Mouse (Mus musculus) heart, embryonic 12.5 days (tissue): ENCODE results near the gene Ctsc. TPM values are rescaled to one million over a fixed set of nuclear protein-coding genes. Genes with fewer than 3 reads are reported as not detected.
A peak's percentile ranks its signal among the peaks of the same experiment; 100 is the strongest.
"Not testable (repeated sequence)": the region's sequence is repeated elsewhere in the genome, so short reads cannot be mapped to it uniquely, and the experiment has no call there.

Experiments
- ATAC-seq: fragments of 200-750 bp; cut with Nextera tagmentation; 2 replicates; pipeline ENCODE4 v1.8.0; 2017; ENCODE audit warnings: moderate TSS enrichment, moderate library complexity; ENCODE audit not compliant: insufficient number of reproducible peaks, low FRiP score
- H3K27ac ChIP-seq: fragments of 300-500 bp; sonication (generic); 2 replicates; pipeline ENCODE4 v1.5.1; 2016; ENCODE audit warnings: mild to moderate bottlenecking, moderate library complexity; ENCODE audit not compliant: poor library complexity, severe bottlenecking
- H3K27me3 ChIP-seq: fragments of 300-500 bp; sonication (generic); replicated peaks from 2 replicates; pipeline ENCODE4 v1.6.1; 2016; ENCODE audit warnings: mild to moderate bottlenecking, moderate library complexity
- H3K36me3 ChIP-seq: fragments of 300-500 bp; sonication (generic); 2 replicates; pipeline ENCODE4 v1.6.1; 2016; ENCODE audit warnings: mild to moderate bottlenecking, moderate library complexity
- H3K4me1 ChIP-seq: fragments of 300-500 bp; sonication (generic); replicated peaks from 2 replicates; pipeline ENCODE4 v1.6.1; 2016; ENCODE audit warnings: mild to moderate bottlenecking
- H3K4me2 ChIP-seq: fragments of 300-500 bp; sonication (generic); 2 replicates; pipeline ENCODE4 v1.6.1; 2016; ENCODE audit warnings: mild to moderate bottlenecking, moderate library complexity
- H3K4me3 ChIP-seq: fragments of 300-500 bp; sonication (generic); 2 replicates; pipeline ENCODE4 v1.5.1; 2016; ENCODE audit warnings: mild to moderate bottlenecking
- H3K9ac ChIP-seq: fragments of 300-500 bp; sonication (generic); 2 replicates; pipeline ENCODE4 v1.6.1; 2016; ENCODE audit warnings: mild to moderate bottlenecking, moderate library complexity
- H3K9me3 ChIP-seq: fragments of 300-500 bp; sonication (generic); replicated peaks from 2 replicates; pipeline ENCODE4 v1.6.1; 2016; ENCODE audit warnings: mild to moderate bottlenecking, moderate library complexity
- WGBS: fragments of 180-500 bp; shearing (Covaris S2); methylation state at CpG from one replicate; pipeline ENCODE4 v1.1.7; 2016; 5-methylcytosine and 5-hydroxymethylcytosine counted together
- polyA plus RNA-seq: library from polyadenylated mRNA; unstranded; fragments of >200 nt; fragmentation: Nextera tagmentation; extraction: Ambion mirVana; gene quantifications from 2 replicates; pipeline ENCODE4 v1.2.1, GENCODE M21; 2016

Ctsc gene
- polyA plus RNA-seq = 29.5 and 32.8 TPM in 2 replicates

GRCm38 (mm10) chr7:88277858-88278627 is at the start of gene Ctsc:
Gene Ctsc, plus strand, starts transcription at chr7:88278085.
- H3K4me3 ChIP-seq = peak within 1 kb of the TSS; percentile 67
- no peaks in the 10 kb centered on the region for H3K9me3 ChIP-seq
- no peaks in the 10 kb centered on the region for H3K27me3 ChIP-seq
- H3K4me2 ChIP-seq = peak within 1 kb of the TSS; percentile 97
- peaks cover 8% of the 10 kb centered on the region for H3K4me1 ChIP-seq
- H3K9ac ChIP-seq = peak within 1 kb of the TSS; percentile 79
- peak within 1 kb of the TSS; percentile 55; the same call in 1 of the 2 replicates for H3K27ac ChIP-seq
- no peaks in the 10 kb centered on the region for H3K36me3 ChIP-seq
- peak; percentile 89 for ATAC-seq
- WGBS = 1% methylated on average over 34 of the region's 34 CpGs

- Histone ChIP-seq H3K27me3 (no peaks in the 10 kb centered on the region), H3K4me3 (no peak overlapping the region), H3K36me3 (no peaks in the 10 kb centered on the region), H3K27ac (no peak overlapping the region), H3K9ac (no peak overlapping the region), H3K4me2 (no peak overlapping the region), H3K9me3 (no peaks in the 10 kb centered on the region), H3K4me1 (no peaks in the 10 kb centered on the region)
- no peak for ATAC-seq
- WGBS = 68% methylated on average over 2 of the region's 2 CpGs
Measured at GRCm38 (mm10) chr7:88229051-88229450, 48.8 kb upstream of the Ctsc start.

- no peaks in the 10 kb centered on the region for H3K4me1 ChIP-seq
- no peak overlapping the region for H3K4me2 ChIP-seq
- no peak overlapping the region for H3K4me3 ChIP-seq
- no peak overlapping the region for H3K27ac ChIP-seq
- no peak overlapping the region for H3K9ac ChIP-seq
- no peak for ATAC-seq
- no peaks in the 10 kb centered on the region for H3K9me3 ChIP-seq
- H3K36me3 ChIP-seq = no peaks in the 10 kb centered on the region
- no peaks in the 10 kb centered on the region for H3K27me3 ChIP-seq
- 80% methylated on average over 4 of the region's 4 CpGs for WGBS
Measured at GRCm38 (mm10) chr7:88230121-88230520, 47.8 kb upstream of the Ctsc start.

- H3K4me2 ChIP-seq = no peak overlapping the region
- no peaks in the 10 kb centered on the region for H3K4me1 ChIP-seq
- H3K9me3 ChIP-seq = no peaks in the 10 kb centered on the region
- H3K27ac ChIP-seq = no peak overlapping the region
- H3K9ac ChIP-seq = no peak overlapping the region
- H3K4me3 ChIP-seq = no peak overlapping the region
- H3K36me3 ChIP-seq = no peaks in the 10 kb centered on the region
- 81% methylated on average over 7 of the region's 7 CpGs for WGBS
- no peaks in the 10 kb centered on the region for H3K27me3 ChIP-seq
- no peak for ATAC-seq
Measured at GRCm38 (mm10) chr7:88230756-88231522, 46.9 kb upstream of the Ctsc start.

GRCm38 (mm10) chr7:88243059-88243458 is 34.8 kb upstream of the Ctsc start:
- Histone ChIP-seq H3K27me3 (no peaks in the 10 kb centered on the region), H3K4me3 (no peak overlapping the region), H3K4me2 (no peak overlapping the region), H3K4me1 (no peaks in the 10 kb centered on the region), H3K9ac (no peak overlapping the region), H3K36me3 (no peaks in the 10 kb centered on the region), H3K9me3 (no peaks in the 10 kb centered on the region), H3K27ac (no peak overlapping the region)
- no peak for ATAC-seq
- 69% methylated on average over 3 of the region's 3 CpGs for WGBS

GRCm38 (mm10) chr7:88244462-88244861 is 33.4 kb upstream of the Ctsc start:
- ATAC-seq = no peak
- no peak overlapping the region for H3K4me3 ChIP-seq
- H3K27me3 ChIP-seq = no peaks in the 10 kb centered on the region
- H3K4me2 ChIP-seq = no peak overlapping the region
- no peaks in the 10 kb centered on the region for H3K36me3 ChIP-seq
- H3K4me1 ChIP-seq = no peaks in the 10 kb centered on the region
- H3K9me3 ChIP-seq = no peaks in the 10 kb centered on the region
- H3K9ac ChIP-seq = no peak overlapping the region
- H3K27ac ChIP-seq = no peak overlapping the region

GRCm38 (mm10) chr7:88250380-88250779 is 27.5 kb upstream of the Ctsc start:
- H3K4me1 ChIP-seq, H3K9ac ChIP-seq, H3K4me2 ChIP-seq, ATAC-seq, H3K9me3 ChIP-seq, H3K27ac ChIP-seq, H3K36me3 ChIP-seq, H3K27me3 ChIP-seq, H3K4me3 ChIP-seq: not testable (repeated sequence)
- WGBS = 75% methylated on average over 2 of the region's 2 CpGs

GRCm38 (mm10) chr7:88251535-88251934 is 26.4 kb upstream of the Ctsc start:
- Histone ChIP-seq H3K4me2 (no peak overlapping the region), H3K36me3 (no peaks in the 10 kb centered on the region), H3K4me3 (no peak overlapping the region), H3K9ac (no peak overlapping the region), H3K9me3 (peaks cover 3% of the 10 kb centered on the region; the same call in 1 of the 2 replicates), H3K4me1 (no peaks in the 10 kb centered on the region), H3K27me3 (no peaks in the 10 kb centered on the region), H3K27ac (no peak overlapping the region)
- 45% methylated on average over 1 of the region's 1 CpGs for WGBS
- ATAC-seq = no peak

GRCm38 (mm10) chr7:88252129-88252528 is 25.8 kb upstream of the Ctsc start:
- Histone ChIP-seq H3K4me1 (no peaks in the 10 kb centered on the region), H3K27me3 (no peaks in the 10 kb centered on the region), H3K9ac (no peak overlapping the region), H3K9me3 (peaks cover 3% of the 10 kb centered on the region; the same call in 1 of the 2 replicates), H3K4me2 (no peak overlapping the region), H3K27ac (no peak overlapping the region), H3K4me3 (no peak overlapping the region), H3K36me3 (no peaks in the 10 kb centered on the region)
- no peak for ATAC-seq

GRCm38 (mm10) chr7:88254884-88255283 is 23.0 kb upstream of the Ctsc start:
- Histone ChIP-seq H3K36me3 (no peaks in the 10 kb centered on the region), H3K27ac (no peak overlapping the region), H3K9ac (no peak overlapping the region), H3K4me2 (no peak overlapping the region), H3K27me3 (no peaks in the 10 kb centered on the region), H3K9me3 (peaks cover 3% of the 10 kb centered on the region; the same call in 1 of the 2 replicates), H3K4me1 (no peaks in the 10 kb centered on the region), H3K4me3 (no peak overlapping the region)
- ATAC-seq = no peak

GRCm38 (mm10) chr7:88259155-88259925 is 18.5 kb upstream of the Ctsc start:
- H3K27me3 ChIP-seq = no peaks in the 10 kb centered on the region
- no peak overlapping the region for H3K27ac ChIP-seq
- ATAC-seq = no peak
- H3K36me3 ChIP-seq = no peaks in the 10 kb centered on the region
- no peaks in the 10 kb centered on the region for H3K9me3 ChIP-seq
- H3K9ac ChIP-seq = no peak overlapping the region
- no peaks in the 10 kb centered on the region for H3K4me1 ChIP-seq
- no peak overlapping the region for H3K4me2 ChIP-seq
- H3K4me3 ChIP-seq = no peak overlapping the region
- WGBS = 61% methylated on average over 7 of the region's 7 CpGs
